Mouse (Mus musculus) adrenal gland, postnatal 14 days (tissue): Measurements from ENCODE around the gene Tktl2. TPM values are rescaled to one million over a fixed set of nuclear protein-coding genes. Genes with fewer than 3 reads are reported as not detected.

ENCODE experiments used
- DNase-seq: peaks from one replicate; pipeline ENCODE4 v3.0.0; 2021; ENCODE audit warnings: mixed read lengths
- long read RNA-seq, 2 experiments: library from polyadenylated mRNA; stranded (forward); transcript quantifications; one replicate each; pipeline ENCODE4 v2.0.0; 2021
- total RNA-seq: library from RNA; stranded (reverse); gene quantifications from 2 replicates; pipeline ENCODE4 v1.2.3, GENCODE M21; 2021

The Tktl2 gene
- not detected in 2 replicates for total RNA-seq
- long read RNA-seq, experiment 1, result 0 reads
- long read RNA-seq, experiment 2, result 0 reads

GRCm38 (mm10) chr8:66511537-66511936 lies at the start of gene Tktl2:
Tktl2 (plus strand) TSS chr8:66511756.
- DNase-seq, result no peak

- DNase-seq, result no peak
These were observed 41.7 kb upstream of the Tktl2 start for GRCm38 (mm10) chr8:66469821-66470220.

- no peak for DNase-seq
These were observed 34.7 kb upstream of the Tktl2 start for GRCm38 (mm10) chr8:66476880-66477279.

GRCm38 (mm10) chr8:66486084-66486763 lies 25.3 kb upstream of the Tktl2 start, which contains the start of gene Tma16:
Tma16 (minus strand) TSS chr8:66486530.
- DNase-seq, result peak; percentile 90

GRCm38 (mm10) chr8:66488556-66488955 lies 23.0 kb upstream of the Tktl2 start:
- no peak for DNase-seq

- DNase-seq, result no peak
These were observed 20.9 kb upstream of the Tktl2 start for GRCm38 (mm10) chr8:66490624-66491023.

GRCm38 (mm10) chr8:66494496-66494895 lies 17.1 kb upstream of the Tktl2 start:
- no peak for DNase-seq

GRCm38 (mm10) chr8:66495726-66496125 lies 15.8 kb upstream of the Tktl2 start:
- peak; percentile 82 for DNase-seq

GRCm38 (mm10) chr8:66496998-66497577 lies 14.5 kb upstream of the Tktl2 start:
- DNase-seq, result peak; percentile 47

- DNase-seq, result no peak
These were observed 8.2 kb upstream of the Tktl2 start for GRCm38 (mm10) chr8:66503381-66503780.

GRCm38 (mm10) chr8:66519149-66519548 lies 7.6 kb downstream of the Tktl2 start:
- no peak for DNase-seq

GRCm38 (mm10) chr8:66520576-66520975 lies 9.0 kb downstream of the Tktl2 start:
- no peak for DNase-seq

GRCm38 (mm10) chr8:66550092-66550491 lies 38.5 kb downstream of the Tktl2 start:
- DNase-seq, result no peak

Other genes with a start within 250 kb of the Tktl2 start
- 8.2 and 9.3 TPM in 2 replicates for gene Tma16, start 25.2 kb upstream of the Tktl2 start, total RNA-seq
- 0.23 and 0.26 TPM in 2 replicates for gene Npy5r, start 176.4 kb downstream of the Tktl2 start, total RNA-seq
- gene Npy1r, start 185.4 kb downstream of the Tktl2 start, total RNA-seq, result 3.1 and 5.8 TPM in 2 replicates